Comparison of ENCODE assay signal across 14 mouse cellular contexts in the genomic region with DNA sequence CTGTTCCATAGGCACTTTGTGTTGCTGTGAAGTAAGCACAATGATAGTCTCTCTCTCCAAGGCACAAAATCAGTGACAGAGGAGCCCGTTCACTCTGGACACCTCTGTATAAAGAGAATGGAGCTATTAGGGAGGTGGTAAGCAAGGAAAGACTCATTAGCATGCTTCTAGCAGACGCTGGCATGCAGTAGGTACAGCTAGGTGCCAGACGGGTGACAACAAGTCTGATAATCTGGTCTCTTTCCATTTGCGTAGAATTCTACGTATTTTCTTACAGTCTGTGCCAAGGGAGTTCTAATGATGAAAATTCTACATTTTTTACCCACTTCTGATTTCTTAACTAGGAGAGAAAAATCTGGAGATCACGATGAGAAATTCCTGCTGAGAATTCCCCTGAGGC.
"Had no signal": no experiment of that assay in that cellular context is flagged by ENCODE, and none has a peak within 500 bp of the region (broad histone marks: within the 10 kb centered on the region; RNA-seq: fewer than 3 reads in every experiment).

No protein-coding gene starts in this region.

- DNase-seq: kidney, adult 9 months; kidney, postnatal 14 days; kidney, postnatal 4 days; liver, embryonic 13.5 days; lung, adult 2 months; lung, postnatal 14 days; lung, postnatal 4 days; midbrain, embryonic 14.5 days; right cerebral cortex, postnatal 14 days; right cerebral cortex, postnatal 4 days; spleen, adult 18-20 months; thymus, postnatal 25 days had no signal

- H3K27me3 ChIP-seq: liver, embryonic 13.5 days; stomach, embryonic 15.5 days had no signal

- H3K27ac ChIP-seq: liver, embryonic 13.5 days; stomach, embryonic 15.5 days had no signal

- H3K9ac ChIP-seq: liver, embryonic 13.5 days; stomach, embryonic 15.5 days had no signal

- H3K4me3 ChIP-seq: liver, embryonic 13.5 days; stomach, embryonic 15.5 days had no signal

- H3K4me1 ChIP-seq: liver, embryonic 13.5 days; stomach, embryonic 15.5 days had no signal

- H3K9me3 ChIP-seq: liver, embryonic 13.5 days; stomach, embryonic 15.5 days had no signal

- H3K4me2 ChIP-seq: liver, embryonic 13.5 days; midbrain, embryonic 11.5 days; stomach, embryonic 15.5 days had no signal

- H3K36me3 ChIP-seq: liver, embryonic 13.5 days; stomach, embryonic 15.5 days had no signal
